Mouse (Mus musculus): ENCODE results near the gene Tectb.
"Not testable (repeated sequence)": the region's sequence is repeated elsewhere in the genome, so short reads cannot be mapped to it uniquely, and the experiment has no call there.

The Tectb gene

DNA sequence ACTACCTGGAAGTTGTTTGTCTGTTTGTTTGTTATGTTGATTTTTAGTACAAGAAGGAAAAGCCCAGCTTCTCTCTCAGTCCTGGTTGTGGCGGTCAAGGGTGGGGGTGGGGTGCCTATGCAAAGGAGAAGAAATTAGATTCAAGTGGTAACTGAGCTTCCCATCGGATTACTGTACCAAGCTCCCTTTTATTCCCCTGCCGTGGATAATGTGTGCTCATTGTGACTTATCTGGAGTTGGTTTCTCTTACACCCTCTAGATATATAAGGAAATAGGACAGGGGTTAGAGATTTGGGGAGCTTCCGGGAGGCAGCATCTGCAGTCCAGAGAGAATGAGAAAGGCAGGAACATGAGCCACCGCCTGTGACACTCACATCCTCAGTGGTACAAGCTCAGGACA, at the start of gene Tectb:
Gene Tectb (plus strand): TSS at position 301 of the 400 bp plus-strand sequence.
- DNase-seq (ENCODE audit: low read depth) = no peak

DNA sequence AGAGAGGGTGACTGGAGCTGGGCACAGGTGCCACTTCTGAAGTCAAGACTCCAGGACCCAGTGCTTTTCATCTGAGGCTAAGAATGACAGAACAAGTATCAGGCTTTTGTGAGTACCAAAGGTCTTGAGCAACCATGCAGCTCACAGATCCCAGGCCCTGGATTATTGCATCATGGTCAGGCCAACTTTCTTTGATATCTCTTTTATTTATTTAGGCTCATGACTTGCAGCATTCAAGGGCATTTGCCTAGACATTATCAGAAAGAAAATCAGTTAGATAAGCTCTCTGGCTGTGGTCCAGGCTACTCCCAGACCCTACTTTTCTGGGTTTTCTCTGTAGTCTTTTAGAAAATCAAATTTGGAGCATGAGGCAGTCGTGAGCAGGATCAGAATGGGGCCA, 48.8 kb upstream of the Tectb start:
- no peak for DNase-seq (ENCODE audit: low read depth)

DNA sequence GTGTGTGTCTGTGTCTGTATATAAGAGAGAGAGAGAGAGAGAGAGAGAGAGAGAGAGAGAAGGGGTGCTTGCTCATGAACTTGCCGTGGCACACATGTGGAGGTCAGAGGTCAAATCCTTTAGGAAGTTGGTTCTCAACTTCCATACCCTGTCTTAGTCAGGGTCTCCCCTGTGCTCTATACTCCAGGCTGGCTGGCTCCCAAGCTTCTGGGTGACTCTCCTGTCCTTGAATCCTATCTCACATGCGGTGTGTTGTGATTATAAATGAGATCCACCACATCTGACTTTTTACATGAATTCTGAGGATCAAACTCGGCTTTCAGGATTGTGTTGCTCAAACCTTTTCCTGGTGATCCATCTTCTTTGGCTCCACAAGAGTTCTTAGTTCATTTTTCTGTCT, 48.1 kb upstream of the Tectb start:
- DNase-seq (ENCODE audit: low read depth) = no peak

DNA sequence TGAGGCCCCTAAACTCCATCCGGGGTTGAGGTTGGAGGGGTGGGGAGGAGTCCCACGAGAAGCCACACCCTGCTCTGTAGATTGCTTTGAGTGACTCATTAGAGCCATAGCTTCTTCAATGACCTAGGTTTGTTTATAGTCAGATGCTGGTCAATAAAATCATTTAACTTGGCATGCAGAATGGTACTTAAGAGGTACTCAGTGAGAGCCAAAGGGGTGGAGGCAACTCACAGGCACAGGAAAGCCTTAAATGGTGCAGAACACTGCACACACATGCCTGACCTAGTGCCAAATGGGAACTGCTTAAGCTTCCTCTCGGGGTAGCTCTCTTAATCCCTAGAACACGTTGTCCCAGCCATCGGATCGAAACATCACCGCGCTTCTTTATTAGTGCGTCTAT, 46.0 kb upstream of the Tectb start:
- DNase-seq (ENCODE audit: low read depth) = no peak

DNA sequence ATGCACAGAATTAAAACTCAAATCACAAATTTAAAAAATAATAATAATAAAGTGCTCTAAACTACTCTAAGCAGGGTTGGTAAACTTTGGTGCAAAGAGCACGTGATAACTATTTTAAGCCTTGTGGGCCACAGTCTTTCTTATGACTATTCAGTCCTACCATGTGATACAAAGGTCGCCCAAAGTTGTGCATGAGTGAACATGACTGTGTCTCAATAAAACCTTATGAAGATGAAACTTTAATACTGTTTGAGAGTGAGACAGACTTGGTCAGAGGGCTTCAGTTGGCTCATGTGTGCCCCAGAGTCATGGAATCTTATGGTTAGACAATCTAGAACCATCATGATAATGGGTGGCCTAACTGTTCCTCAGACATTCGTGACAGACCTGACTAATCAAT, 44.6 kb upstream of the Tectb start:
- no peak for DNase-seq (ENCODE audit: low read depth)

DNA sequence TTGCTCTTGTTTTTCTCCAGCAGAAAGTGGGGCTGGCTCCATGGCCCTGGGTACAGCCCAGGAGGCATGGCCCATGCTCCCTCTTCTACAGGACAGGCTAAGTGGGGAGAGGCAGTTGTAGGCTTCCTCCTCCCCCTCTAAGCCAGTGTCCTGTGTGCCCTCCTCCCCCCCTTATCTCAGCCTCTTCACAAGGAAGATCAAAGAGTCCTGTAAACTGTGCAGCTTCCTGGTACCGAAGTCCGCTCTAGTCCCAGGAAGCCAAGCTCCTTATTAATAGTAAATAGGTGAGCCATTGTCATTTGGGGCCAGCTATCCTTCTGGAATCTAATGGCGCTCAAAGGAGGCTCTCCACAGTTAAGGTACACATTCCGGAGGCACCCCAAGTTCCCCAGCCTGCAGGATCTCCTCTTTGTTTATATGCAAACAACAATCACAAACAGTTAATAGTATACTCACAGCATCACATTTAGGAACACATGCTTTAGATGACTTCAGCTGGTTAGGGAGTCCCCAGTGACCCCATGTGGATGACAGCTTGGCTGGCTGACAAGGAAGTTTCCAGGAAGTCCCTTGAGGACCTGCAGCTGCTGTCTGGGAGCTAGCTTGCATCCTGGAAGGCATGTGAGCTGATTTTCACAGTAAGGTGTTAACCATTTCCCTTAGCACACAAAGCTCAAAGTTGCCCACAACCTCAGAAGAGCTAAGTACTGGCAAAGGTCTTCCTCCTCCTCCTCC, 43.7 kb upstream of the Tectb start:
- DNase-seq (ENCODE audit: low read depth) = no peak

DNA sequence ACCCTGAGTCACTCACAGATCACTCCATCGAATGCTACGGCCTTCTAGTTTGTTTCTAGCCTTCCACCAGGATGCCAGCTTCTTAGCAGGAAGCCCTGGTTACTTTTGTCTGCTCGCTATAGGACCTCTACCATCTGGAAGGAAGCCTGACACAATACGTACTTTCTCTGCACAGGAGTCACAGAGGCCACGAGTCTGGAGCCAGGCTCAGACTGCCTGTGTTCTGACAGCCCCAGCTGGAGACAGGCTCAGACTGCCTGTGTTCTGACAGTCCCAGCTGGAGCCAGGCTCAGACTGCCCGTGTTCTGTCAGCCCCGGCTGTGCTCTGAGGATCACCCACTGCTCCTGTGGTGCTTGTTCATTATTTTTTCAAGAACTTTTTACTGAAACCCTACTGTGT, 42.6 kb upstream of the Tectb start:
- DNase-seq (ENCODE audit: low read depth) = no peak

DNA sequence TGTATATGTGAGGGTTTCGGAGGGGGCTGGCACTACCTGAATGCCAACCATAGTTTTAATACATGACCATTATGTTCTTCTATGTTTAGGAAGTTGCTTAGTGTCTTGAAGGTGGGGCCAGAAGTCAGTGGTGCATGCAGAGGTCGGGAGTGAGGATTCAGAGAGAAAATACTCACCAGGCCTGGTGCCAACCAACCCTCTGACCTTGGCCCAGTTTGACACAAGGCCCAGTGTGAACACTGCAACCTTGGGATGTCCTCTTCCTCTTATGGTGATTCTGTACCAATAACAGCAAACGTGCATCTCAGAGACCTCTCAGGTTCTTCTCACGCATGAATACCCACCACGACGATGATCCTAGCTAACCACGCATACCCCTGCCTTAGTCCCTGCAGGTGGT, 42.0 kb upstream of the Tectb start:
- no peak for DNase-seq (ENCODE audit: low read depth)

DNA sequence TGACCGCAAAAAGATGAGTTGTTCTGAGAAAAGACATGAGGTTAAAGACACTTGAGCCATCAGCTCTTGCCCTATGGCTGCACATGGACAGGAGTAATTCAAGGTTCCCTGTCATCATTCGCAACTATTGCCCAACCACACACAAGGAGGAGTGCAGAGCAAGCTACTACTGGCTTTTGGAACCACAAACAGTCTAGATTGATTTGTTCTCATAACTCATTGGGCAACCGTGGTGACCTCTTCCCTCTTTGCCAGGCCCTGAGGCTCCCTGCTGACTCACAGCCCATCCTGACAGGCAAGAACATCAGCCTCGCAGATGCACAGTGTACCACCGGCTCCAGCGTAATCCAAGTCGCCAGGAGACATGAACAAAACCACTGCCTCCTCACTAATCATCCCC, 41.2 kb upstream of the Tectb start:
- DNase-seq (ENCODE audit: low read depth) = no peak

DNA sequence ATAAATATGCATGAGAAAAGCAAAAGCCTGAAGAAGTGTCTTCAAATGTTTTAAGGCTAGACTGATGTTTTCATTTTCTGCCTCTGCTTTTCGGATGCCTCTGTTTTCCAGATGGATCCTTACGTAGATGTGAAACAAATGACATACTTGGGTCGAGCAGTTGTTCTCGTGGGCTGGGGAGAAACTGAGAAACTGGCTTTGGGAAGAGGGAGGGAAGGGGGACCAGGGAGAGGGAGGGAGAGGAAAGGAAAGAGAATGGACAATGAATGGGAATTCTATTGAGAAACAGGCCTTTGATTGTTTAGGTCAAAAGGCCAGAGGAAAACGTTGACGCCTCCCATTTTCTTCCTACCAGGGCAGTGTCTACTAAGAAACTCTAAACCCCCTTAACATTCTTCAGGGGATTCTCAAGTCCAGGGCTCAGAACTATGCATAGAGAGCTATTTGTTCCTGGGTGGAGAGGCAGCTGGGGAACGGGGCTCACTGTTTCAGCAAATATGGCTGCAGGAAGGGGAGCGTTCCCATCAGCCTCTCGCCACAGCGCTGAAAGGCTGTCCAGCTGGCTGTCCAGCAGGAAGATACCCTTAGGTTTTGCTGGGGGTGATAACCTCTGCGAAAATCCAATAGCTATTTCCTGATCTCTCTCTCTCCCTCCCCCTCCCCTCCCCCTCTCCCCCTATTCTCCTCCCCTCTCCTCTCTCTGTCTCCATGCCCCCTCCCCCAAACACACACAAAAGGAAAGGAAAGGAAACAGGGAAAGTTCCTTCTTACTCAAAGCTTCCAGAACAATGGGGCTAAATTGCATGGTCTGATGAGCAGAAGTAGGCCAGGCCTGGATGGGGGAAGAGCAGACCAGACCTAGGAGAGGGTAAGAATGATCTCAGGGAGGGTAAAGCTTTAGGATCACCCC, 36.9 kb upstream of the Tectb start:
- DNase-seq (ENCODE audit: low read depth) = no peak

DNA sequence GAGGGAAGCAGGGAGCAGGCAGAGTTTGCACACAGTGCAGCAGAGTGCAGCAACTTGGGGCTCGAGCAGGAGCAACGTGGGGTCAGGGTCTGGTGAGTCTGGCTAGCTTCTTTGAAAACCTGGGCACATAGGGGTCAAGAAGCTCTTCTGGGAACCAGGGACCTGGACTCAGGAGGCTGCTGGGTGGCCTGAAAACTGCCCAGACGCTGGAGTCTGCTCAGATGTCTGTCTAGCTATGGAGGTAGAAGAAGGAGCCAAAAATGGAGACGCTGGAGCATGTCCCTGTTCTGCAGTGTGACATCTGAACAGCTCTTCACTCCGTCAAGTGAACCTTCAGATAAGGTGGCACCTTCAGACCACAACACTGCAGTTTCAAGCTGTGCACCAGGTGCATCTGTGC, 35.8 kb upstream of the Tectb start:
- no peak for DNase-seq (ENCODE audit: low read depth)

DNA sequence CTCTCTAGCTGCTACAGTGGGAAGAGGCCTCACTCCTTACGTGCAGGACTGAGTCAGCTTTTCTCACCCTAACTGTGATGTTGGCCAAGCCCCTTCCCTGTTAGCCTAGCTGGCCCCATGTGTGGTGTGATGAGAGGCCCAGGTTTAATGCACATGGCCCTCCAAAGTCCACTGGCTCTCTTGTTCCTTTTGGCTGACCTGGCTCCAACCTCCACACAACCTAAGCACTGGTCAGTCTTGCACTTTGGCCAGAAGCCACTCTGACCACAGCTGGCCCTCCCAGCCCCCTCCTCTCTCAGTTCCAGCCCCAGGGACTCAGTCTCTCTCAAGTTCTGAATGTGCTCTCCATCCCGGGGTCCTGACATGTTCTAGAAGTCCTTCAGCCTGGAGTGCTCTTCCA, 35.4 kb upstream of the Tectb start:
- DNase-seq (ENCODE audit: low read depth) = no peak

DNA sequence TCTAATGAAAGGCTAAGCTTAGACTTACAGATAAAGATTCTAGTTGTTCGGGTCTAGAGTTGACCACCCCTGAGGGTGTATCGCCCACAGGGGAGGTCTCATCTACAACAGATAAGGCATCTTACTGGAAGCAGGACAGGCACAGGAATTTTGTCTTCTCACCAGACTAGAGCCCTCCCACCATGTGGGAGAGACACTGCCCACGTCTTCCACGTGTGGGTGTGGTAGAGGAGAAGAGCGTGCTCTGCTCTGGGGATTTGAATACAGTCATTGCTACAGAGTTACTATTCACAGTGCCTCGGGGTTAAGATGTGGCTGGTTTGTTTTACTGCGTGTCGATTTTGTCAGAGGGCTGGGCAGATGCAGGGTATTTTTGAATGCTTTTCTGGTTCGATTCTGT, 33.0 kb upstream of the Tectb start:
- DNase-seq (ENCODE audit: low read depth) = no peak

DNA sequence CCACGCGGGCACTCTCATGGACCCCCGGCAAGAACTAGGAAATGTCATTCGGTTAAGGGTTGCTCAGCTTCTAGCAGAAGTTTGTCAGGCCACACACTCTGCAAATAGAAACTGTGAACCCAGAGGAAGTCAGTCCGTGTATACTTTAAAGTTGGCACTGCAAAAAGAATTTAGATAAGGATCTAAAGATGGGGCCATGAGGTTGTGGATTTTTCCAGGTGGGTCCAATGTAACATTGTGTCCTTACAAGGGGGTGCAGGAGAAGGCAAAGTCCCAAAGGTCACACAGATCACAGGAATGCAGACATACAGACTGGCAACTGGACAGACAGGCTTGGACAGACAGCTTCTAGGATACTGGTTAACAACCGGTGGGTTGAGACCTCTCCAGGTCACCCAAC, 32.4 kb upstream of the Tectb start:
- no peak for DNase-seq (ENCODE audit: low read depth)

DNA sequence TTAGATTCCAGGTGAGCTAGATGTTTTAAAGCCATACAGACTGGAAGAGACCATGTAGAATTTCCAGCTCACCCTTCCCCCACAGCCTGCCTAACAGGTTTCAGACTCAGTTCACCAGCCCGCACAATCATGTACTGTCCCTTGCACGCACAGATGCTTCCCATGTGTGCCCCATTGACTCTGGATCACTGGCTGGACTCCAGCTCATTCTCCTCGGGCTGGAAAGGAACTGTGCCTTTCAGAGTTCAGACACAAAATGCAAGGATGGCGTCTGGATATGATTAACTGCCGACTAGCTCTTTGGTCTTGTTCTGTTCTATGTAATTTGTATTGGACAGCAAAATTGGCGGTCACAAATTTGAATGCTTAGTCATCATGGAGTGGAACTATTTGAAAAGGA, 30.9 kb upstream of the Tectb start:
- DNase-seq (ENCODE audit: low read depth) = no peak

DNA sequence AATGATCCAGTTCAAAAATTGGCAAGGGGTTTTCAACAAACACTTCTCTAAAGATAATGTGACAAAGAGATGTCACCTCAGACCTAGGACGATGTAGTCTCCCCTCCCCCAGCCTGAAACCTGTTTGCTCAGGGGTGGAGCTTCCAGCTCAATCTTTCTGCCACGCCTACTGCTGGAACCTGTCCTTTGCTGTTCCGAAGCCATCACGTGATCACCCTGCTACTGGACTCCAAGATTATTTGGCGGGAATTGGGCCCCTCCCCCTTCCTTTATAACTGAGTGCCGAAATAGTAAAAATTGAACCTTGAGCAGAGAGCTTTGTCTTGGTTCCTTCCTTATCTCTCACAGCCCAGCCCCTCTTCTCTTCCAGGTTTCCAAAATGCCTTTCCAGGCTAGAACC, 28.3 kb upstream of the Tectb start:
- not testable (repeated sequence) for DNase-seq (ENCODE audit: low read depth)

DNA sequence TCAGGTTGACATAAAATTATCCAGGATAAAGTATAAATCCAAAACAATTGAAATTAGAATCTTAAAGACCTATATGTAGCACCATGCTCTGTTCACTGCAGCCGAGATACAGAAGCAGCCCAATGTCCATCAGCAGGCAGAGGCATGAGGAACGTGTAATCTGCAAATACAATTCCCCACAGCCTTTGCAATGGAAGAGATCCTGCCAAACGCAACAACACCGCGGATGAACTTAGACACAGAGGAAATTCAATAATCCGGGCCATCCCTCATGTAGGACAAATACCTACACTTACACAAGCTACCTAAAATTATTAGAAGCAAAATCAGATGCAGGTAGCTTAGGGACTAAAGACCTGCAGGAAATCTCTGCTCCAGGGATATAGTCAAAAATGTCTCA, 27.6 kb upstream of the Tectb start:
- no peak for DNase-seq (ENCODE audit: low read depth)

DNA sequence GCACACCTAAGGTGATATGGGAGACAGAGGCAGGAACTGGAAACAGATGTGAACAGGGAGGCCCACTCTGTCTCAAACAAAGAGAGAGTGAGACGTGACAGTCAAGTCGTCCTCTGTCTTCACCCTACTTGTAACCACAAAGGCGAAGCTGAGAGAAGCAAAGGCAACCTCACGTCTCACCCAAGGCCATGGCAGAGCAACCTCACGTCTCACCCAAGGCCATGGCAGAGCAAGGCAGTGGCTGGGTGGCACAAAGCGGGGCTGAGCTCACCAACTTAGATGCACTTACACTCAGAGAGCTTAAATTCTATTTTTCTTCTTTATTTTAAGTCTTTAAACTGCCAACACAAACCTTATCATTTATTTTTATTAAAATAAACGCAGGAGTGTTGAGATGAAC, 23.5 kb upstream of the Tectb start:
- DNase-seq (ENCODE audit: low read depth) = no peak

DNA sequence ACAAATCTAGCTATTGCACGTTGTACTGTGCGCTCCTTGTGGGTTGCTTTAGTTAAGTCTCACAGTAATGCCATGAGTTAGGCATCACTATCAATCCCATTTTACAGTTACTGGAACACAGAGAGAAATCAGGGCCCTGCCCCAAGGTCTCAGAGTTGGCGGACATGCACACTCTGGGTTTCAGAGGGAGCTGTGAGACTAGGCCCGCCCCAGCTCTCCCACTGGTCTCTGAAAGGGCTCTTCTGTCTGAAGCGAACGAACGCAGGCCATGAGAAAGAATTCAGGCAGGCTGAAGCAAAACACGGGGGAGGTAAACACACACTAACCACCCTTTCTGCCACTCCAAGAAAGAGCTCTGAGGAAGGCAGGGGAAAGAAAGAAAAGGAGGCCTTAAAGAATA, 21.9 kb upstream of the Tectb start:
- DNase-seq (ENCODE audit: low read depth) = no peak

DNA sequence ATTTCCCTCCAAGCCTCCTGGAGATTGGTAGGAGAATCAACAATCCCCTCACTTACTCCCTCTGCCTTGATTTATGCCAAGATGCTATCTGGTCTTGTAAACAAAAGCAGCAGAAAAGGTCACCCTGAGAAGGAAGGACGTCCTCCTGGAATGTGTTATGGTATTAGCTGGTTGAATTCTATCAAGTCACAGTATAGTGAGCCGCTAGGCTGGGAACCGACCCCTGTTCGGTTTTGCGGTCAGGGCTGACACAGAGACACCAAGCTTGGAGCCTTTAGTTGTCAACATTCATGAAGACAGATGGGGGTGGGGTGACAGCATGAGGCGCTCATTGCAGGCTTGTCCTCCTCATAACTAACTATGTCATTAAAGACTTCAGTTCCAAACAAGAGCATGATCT, 20.7 kb upstream of the Tectb start:
- no peak for DNase-seq (ENCODE audit: low read depth)

DNA sequence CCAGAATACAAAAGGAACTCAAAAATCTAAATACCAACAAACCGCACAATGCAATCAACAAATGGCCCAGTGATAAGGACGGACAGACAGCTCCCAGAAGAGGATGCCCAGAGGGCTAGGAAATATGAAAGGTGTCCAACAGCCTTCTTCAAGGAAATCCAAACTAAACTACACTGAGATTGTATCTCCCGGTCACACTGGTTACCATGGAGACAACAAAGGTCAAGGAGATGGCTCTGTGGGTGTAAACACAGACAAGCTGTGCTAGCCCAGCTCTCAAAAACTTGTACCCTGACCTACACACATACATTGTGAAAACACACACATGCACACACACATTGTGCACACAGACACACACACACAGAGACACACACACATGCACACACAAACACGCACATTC, 18.3 kb upstream of the Tectb start:
- DNase-seq (ENCODE audit: low read depth) = no peak

DNA sequence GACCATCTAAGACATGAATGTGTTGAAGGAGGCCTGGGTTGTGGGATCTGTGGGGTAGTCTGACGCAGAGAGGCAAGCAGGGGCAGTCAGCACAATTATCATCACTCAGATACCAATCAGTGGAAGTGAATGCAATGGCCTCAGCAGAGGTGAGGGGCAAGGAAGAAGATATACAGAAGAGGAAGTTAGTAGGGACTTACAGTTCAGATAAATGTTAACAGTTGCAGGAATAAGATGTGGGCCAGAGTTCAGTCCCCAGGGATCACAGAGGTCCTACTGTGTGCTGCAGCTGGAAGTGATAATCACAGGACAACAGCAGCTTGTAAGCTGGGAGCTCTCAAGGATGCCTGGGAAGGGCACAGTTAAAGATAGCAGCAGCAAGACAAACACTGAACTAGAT, 16.4 kb upstream of the Tectb start:
- DNase-seq (ENCODE audit: low read depth) = no peak

DNA sequence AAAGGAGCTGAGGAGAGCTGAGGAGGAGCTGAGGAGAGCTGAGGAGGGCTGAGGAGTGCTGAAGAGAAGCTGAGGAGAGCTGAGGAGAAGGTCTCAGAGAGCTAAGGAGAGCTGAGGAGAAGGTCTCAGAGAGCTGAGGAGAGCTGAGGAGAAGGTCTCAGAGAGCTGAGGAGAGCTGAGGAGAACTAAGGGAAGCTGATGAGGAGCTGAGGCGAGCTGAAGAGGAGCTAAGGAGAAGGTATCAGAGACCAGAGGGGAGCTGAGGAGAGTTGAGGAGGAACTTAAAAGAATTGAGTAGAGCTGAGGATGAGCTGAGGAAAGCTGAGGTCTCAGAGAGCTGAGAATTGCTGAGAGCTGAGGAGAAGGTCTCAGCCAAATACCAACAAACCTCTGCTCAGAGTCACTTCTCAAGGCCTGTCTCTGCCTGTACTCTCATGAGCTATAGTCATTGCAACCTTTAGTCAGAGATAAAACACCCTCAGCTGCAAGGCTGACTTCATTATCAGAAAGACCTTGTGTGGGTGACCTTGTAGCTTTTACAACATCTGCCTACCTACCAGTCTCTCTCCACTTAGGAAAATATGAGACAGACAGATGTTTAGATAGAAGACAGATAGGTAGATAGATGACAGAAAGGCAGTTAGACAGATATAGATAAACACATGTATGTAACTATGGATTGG, 15.2 kb upstream of the Tectb start:
- no peak for DNase-seq (ENCODE audit: low read depth)

Data from naive thymus-derived CD4-positive, alpha-beta T cell, adult 2 months (primary cell).